Mouse (Mus musculus) heart, adult 8-10 months (tissue): ENCODE results near the gene Usp50. TPM values are rescaled to one million over a fixed set of nuclear protein-coding genes. Genes with fewer than 3 reads are reported as not detected.

ENCODE experiments used
- DNase-seq: peaks from one replicate; pipeline ENCODE4 v3.0.0; 2022; ENCODE audit warnings: low spot score
- total RNA-seq, 4 experiments: library from RNA; stranded (reverse); gene quantifications; 2 replicates each; pipeline ENCODE4 v1.2.4; 2022

Usp50 gene
- total RNA-seq: under 1 TPM in 1 of 4 experiments, not detected in 3; 0.35 TPM

DNA sequence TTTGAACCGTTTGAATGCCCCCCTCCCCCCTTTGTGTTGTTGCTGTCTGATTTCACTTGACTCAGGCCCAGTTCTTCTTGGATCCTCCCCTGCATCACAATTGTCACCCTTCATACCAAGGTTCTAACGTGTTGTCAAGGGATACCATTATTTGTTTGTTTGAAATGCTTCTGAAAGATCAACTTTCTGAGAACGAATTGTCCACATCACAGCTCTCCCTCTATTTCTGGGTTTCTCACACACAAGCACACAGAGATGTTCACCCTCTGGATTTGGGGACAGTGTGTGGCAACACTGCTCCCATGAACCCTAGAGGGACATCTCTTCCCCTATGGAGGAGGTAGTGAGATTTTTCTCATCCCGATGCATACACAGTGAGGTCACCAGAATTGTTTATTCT, at the start of gene Usp50:
Gene Usp50, minus strand, starts transcription at position 101 of the 400 bp plus-strand sequence.
- DNase-seq: no peak

DNA sequence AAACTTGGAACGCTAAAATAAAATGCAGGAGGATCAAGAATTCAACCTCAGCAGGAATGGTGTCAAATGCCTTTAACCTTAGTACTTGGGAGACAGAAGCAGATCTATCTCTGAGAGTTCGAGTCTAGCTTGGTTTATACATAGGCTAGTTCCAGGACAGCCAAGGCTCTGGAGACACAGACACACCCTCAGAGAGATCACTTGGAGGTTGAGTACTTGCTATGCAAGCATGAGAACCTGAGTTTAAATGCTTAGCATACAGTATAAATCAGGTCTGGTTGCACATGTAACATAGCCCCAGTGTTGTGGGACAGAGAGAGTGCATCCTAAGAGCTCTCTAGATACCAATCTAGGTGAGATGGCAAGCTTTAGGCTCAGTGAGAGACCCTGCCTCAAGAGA, 34.1 kb upstream of the Usp50 start:
- no peak for DNase-seq

DNA sequence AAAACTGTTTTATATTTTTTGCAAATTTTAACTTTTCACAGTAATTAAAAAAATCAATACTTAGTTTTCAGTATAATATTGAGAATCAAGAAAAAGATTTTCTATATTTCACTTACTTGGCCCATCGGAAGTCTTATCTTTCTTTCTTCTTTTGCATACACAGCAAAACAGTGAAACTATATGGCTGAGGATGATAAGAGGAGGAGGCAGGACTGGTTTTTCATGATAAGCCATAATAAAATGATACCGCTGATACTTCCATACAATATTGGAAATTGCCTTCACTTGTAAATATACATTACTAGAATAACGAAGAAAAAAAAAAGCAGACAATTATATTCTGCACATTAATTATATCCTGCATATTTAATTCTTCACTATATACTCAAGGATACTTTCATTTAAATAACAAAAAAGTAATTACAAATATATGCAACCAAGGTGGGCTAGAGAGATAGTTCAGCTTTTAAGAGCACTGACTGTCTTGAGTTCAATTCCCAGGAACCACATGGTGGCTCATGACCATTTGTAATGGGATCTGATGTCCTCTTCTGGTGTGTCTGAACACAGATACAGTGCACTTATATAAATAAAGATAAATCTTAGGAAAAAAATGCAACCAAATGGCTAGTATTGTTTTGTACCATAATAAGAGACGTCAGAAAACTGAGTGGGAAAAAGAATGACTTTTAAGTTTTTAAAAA, 33.5 kb upstream of the Usp50 start:
- no peak for DNase-seq

DNA sequence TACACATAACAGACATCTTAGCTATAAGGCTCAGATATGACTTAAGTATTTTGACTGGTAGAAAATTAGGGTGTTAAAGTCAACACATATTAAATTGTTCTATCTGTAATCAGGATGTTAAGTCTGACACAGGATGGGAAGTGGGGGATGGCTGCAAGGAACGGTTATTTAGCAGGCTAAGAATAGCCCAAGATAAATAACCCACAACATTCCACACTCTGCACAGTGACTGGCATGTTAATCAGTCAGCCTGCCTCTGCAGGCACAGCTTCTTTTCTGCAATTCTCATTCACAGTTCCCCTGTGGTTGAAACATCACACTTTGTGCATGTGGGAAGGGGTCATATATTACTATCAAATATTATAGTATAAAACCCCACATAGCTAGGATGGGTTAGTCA, 32.6 kb upstream of the Usp50 start:
- DNase-seq: peak; percentile 12

DNA sequence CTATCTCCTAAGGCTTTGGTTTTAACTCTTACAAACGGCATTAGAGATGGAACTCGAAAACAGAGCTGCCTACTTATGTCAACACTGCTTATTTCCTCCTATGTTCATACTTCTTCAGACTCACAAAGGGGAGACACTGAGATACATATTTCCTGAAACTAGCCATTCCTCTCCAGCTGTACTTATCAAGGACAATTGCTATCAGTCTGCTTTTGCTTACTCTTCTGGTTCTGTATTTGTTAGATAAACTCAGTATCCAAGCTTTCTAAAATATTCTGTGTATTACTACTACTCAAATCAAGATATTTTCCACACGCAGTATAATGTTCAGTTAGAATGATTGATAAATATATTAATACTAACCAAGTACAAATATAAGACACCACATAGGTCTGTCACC, 18.7 kb upstream of the Usp50 start:
- no peak for DNase-seq

DNA sequence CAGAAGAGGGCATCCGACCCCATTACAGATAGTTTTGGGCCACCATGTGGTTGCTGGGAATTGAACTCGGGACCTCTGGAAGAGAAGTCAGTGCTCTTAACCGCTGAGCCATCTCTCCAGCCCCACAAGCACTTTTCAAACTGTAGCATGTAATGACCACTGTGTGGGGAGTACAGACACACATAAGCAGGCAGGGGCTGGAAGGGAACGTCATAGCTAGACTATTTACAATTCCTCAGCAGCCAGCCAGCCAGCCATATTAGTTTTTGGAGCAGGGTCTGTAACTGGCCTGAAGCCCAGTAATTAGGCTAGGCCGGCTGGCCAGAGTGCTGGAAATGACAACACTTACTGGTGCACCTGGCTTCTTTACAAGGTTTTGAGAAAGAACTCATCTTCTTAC, 15.2 kb upstream of the Usp50 start:
- no peak for DNase-seq

DNA sequence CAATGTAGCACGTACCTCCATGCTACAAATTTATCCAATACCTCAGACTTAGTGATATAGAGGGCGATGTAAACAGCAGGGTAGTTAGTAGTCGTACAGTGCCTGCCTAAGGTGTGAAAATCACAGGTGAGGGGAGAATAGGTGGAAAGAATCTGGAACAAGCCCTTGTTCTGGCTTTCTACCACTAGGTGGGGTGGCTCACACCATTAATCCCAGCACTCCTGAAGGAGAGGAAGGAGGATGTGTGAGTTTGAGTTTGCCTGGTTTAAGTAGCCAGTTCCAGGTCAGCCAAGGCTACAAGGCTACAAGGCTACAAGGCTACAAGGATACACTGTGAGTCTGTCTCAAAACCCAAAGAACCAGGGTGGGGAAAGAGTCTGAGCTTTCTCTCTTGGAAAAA, 12.4 kb upstream of the Usp50 start:
- no peak for DNase-seq

- no peak for DNase-seq
Measured at GRCm38 (mm10) chr2:126792611-126793010, 9.3 kb upstream of the Usp50 start.

DNA sequence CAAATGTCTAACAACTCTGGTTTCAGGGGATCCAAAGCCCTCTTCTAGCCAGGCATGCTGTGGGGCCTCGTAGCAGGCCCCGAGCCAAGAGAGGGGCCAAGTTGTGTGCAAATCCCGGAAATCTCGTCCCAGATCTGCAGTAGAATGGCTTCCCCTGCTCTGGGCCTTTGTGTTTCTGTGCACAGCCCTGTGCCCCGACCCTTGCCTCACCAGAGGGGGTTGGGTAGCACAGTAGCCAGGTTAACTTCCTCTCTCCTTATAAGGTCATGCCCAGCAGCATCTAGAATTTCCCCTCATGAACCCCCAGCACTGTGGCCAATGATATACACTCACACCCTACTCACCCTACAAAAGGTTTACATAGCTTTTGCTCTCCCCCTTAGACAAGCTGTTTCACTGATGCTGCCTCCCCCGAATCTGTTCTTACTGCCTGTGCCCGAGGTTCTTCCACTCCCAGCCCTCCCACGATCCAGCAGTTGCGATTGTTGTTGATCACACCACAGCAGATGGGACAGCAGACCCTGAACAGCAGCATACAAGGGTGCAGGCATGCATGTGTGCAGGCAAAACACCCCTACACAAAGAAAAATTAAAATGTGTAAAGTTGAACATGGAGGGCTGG, 4.6 kb upstream of the Usp50 start:
- DNase-seq: no peak

GRCm38 (mm10) chr2:126782433-126782832, 837 bp downstream of the Usp50 start:
- peak; percentile 60 for DNase-seq

GRCm38 (mm10) chr2:126781478-126781877, 1.8 kb downstream of the Usp50 start:
- DNase-seq: no peak

DNA sequence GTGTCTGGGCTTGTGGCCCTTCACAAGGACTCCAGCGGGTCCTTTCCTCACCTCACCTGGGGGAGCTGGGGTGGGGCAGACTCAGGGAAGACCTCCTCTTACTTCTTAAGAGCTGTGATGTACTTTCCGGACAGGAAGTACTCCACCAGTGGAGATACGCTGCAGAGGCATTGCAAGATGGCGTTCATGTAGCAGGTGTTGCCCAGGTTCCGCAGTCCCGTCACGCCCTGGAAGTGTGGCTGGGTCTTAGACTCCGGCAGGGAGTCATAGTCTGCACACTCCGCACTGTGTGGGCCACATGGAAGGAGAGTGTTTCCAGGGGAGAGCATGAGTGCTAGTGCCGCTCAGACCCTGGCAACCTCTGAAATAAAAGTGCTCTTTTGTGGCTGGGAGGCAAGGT, 3.0 kb downstream of the Usp50 start:
- no peak for DNase-seq

- no peak for DNase-seq
Measured at GRCm38 (mm10) chr2:126778806-126779205, 4.5 kb downstream of the Usp50 start.

GRCm38 (mm10) chr2:126776416-126776815, 6.9 kb downstream of the Usp50 start:
- no peak for DNase-seq

- DNase-seq: no peak
Measured at GRCm38 (mm10) chr2:126775951-126776350, 7.3 kb downstream of the Usp50 start.

DNA sequence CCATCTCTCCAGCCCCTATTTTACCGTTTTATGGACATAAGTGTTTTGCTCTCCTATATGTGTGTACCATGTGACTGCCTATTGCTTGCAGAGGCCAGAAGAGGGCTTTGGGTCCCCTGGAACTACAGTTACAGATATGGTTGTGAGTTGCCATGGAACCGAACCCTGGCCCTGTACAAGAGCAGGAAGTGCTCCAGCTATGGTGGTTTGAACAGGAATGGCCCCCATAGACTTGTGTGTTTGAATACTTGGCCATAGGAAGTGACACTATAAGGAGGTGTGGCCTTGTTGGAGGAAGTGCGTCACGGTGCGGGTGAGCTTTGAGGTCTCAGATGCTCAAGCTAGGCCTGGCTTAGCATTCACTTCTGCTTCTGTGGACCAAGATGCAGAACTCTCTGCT, 11.1 kb downstream of the Usp50 start:
- no peak for DNase-seq

GRCm38 (mm10) chr2:126769431-126770181, 13.7 kb downstream of the Usp50 start:
- DNase-seq: peak; percentile 4

GRCm38 (mm10) chr2:126768194-126768593, 15.1 kb downstream of the Usp50 start:
- DNase-seq: no peak

- DNase-seq: no peak
Measured at GRCm38 (mm10) chr2:126767599-126767998, 15.7 kb downstream of the Usp50 start.

- DNase-seq: no peak
Measured at GRCm38 (mm10) chr2:126765867-126766582, 17.2 kb downstream of the Usp50 start.

DNA sequence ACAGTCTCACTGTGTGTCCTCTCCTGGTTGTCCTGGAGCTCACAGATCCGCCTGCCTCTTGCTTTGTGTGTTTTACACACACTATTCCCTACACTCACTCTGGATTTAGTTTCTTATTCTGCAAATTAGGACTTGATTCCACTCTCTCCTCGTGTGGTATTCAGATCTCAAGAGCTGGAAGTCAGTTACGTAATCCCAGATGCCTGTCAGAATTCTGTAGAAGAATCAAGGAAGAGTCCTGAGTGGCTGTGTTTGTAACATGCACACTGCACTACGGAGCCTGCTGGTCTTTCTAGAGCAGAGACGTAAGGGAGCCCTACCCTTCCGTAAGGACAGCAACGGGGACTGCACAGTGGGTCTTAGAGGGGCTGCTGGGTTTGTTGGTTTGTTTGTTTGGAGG, 23.9 kb downstream of the Usp50 start:
- no peak for DNase-seq

GRCm38 (mm10) chr2:126755664-126756063, 27.6 kb downstream of the Usp50 start:
- DNase-seq: no peak
